Mouse (Mus musculus) myocyte (in vitro differentiated cells): ENCODE data around the gene Tigar.

Experiments used
- E2F4 ChIP-seq: IDR thresholded peaks from one replicate; pipeline ENCODE4 v1.6.1; 2011; ENCODE audit warnings: mild to moderate bottlenecking, control low read depth, moderate library complexity; ENCODE audit not compliant: insufficient read depth
- TCF12 ChIP-seq: IDR thresholded peaks from one replicate; pipeline ENCODE4 v1.6.1; 2011; ENCODE audit warnings: mild to moderate bottlenecking, control low read depth; ENCODE audit not compliant: poor library complexity, insufficient read depth, severe bottlenecking

- TF ChIP-seq E2F4 = no peak
- TF ChIP-seq TCF12 = no peak
Observed at GRCm38 (mm10) chr6:127059975-127060374, 49.4 kb downstream of the Tigar start.
